Mouse (Mus musculus): Measurements from ENCODE around the gene Myoz1. TPM values are rescaled to one million over a fixed set of nuclear protein-coding genes. Genes with fewer than 3 reads are reported as not detected.

Gene Myoz1
- polyA plus RNA-seq, 1 experiment from 2014 or later = not detected

- H3K4me3 ChIP-seq (ENCODE audit: low read depth, low read length) = no peak overlapping the region
- ATAC-seq = no peak
- no peak overlapping the region for H3K27ac ChIP-seq (ENCODE audit: low read depth, low read length)
- 0 out of 2 replicates have a peak, but pooled peaks cover 5% of the 10 kb centered on the region for H3K27me3 ChIP-seq (replicated peaks; ENCODE audit: control insufficient read depth, insufficient read depth, low read length)
- no peak overlapping the region for H3K9ac ChIP-seq (ENCODE audit: low read depth, low read length)
- no peaks in the 10 kb centered on the region for H3K9me3 ChIP-seq (ENCODE audit: control insufficient read depth)
- no peak for TF ChIP-seq CTCF (IDR thresholded peaks at IDR 0.05; ENCODE audit: low read depth)
- no peak overlapping the region for H3K4me2 ChIP-seq (replicated peaks; ENCODE audit: low read depth)
- peaks cover 8% of the 10 kb centered on the region for H3K4me1 ChIP-seq (replicated peaks; ENCODE audit: control insufficient read depth, insufficient read depth, low read length)
- 57% methylated on average over 3 of the region's 3 CpGs for WGBS
- no peaks in the 10 kb centered on the region for H3K36me3 ChIP-seq (ENCODE audit: control insufficient read depth, insufficient read depth)
These were observed 8.1 kb upstream of the Myoz1 start for GRCm38 (mm10) chr14:20664436-20664835.

- no peak overlapping the region for H3K4me2 ChIP-seq (replicated peaks; ENCODE audit: low read depth)
- 65% methylated on average over 2 of the region's 2 CpGs for WGBS
- H3K27ac ChIP-seq (ENCODE audit: low read depth, low read length) = no peak overlapping the region
- no peaks in the 10 kb centered on the region for H3K36me3 ChIP-seq (ENCODE audit: control insufficient read depth, insufficient read depth)
- H3K27me3 ChIP-seq (replicated peaks; ENCODE audit: control insufficient read depth, insufficient read depth, low read length) = 0 out of 2 replicates have a peak, but pooled peaks cover 5% of the 10 kb centered on the region
- no peaks in the 10 kb centered on the region for H3K9me3 ChIP-seq (ENCODE audit: control insufficient read depth)
- no peak overlapping the region for H3K4me3 ChIP-seq (ENCODE audit: low read depth, low read length)
- H3K9ac ChIP-seq (ENCODE audit: low read depth, low read length) = no peak overlapping the region
- TF ChIP-seq CTCF (IDR thresholded peaks at IDR 0.05; ENCODE audit: low read depth) = no peak
- peaks cover 8% of the 10 kb centered on the region for H3K4me1 ChIP-seq (replicated peaks; ENCODE audit: control insufficient read depth, insufficient read depth, low read length)
- ATAC-seq = no peak
These were observed 7.3 kb upstream of the Myoz1 start for GRCm38 (mm10) chr14:20663601-20664000.

- WGBS = 86% methylated on average over 3 of the region's 3 CpGs
- ATAC-seq = no peak
- H3K4me2 ChIP-seq (replicated peaks; ENCODE audit: low read depth) = no peak overlapping the region
These were observed 6.4 kb upstream of the Myoz1 start for GRCm38 (mm10) chr14:20662740-20663139.

GRCm38 (mm10) chr14:20661661-20662331 lies 5.5 kb upstream of the Myoz1 start:
- Histone ChIP-seq H3K36me3 (ENCODE audit: control insufficient read depth, insufficient read depth) (no peaks in the 10 kb centered on the region), H3K4me3 (ENCODE audit: low read depth, low read length) (peak overlapping the region; percentile 66), H3K27me3 (replicated peaks; ENCODE audit: control insufficient read depth, insufficient read depth, low read length) (0 out of 2 replicates have a peak, but pooled peaks cover 5% of the 10 kb centered on the region), H3K9ac (ENCODE audit: low read depth, low read length) (peak overlapping the region; percentile 68), H3K4me1 (replicated peaks; ENCODE audit: control insufficient read depth, insufficient read depth, low read length) (peaks cover 8% of the 10 kb centered on the region), H3K27ac (ENCODE audit: low read depth, low read length) (peak overlapping the region; percentile 88), H3K9me3 (ENCODE audit: control insufficient read depth) (no peaks in the 10 kb centered on the region), H3K4me2 (replicated peaks; ENCODE audit: low read depth) (peak overlapping the region; percentile 96)
- 30% methylated on average over 16 of the region's 19 CpGs for WGBS
- TF ChIP-seq CTCF (IDR thresholded peaks at IDR 0.05; ENCODE audit: low read depth) = no peak
- peak; percentile 15; the same call in 1 of the 2 replicates for ATAC-seq

More at GRCm38 (mm10) chr14:20662740-20663139, 6.4 kb upstream of the Myoz1 start:
- Histone ChIP-seq H3K27me3 (replicated peaks; ENCODE audit: control insufficient read depth, insufficient read depth, low read length) (0 out of 2 replicates have a peak, but pooled peaks cover 5% of the 10 kb centered on the region), H3K4me1 (replicated peaks; ENCODE audit: control insufficient read depth, insufficient read depth, low read length) (peaks cover 8% of the 10 kb centered on the region), H3K4me3 (ENCODE audit: low read depth, low read length) (no peak overlapping the region), H3K36me3 (ENCODE audit: control insufficient read depth, insufficient read depth) (no peaks in the 10 kb centered on the region), H3K27ac (ENCODE audit: low read depth, low read length) (no peak overlapping the region), H3K9ac (ENCODE audit: low read depth, low read length) (no peak overlapping the region), H3K9me3 (ENCODE audit: control insufficient read depth) (no peaks in the 10 kb centered on the region)
- no peak for TF ChIP-seq CTCF (IDR thresholded peaks at IDR 0.05; ENCODE audit: low read depth)

- peak; percentile 91 for TF ChIP-seq CTCF (IDR thresholded peaks at IDR 0.05; ENCODE audit: low read depth)
- peaks cover 8% of the 10 kb centered on the region for H3K4me1 ChIP-seq (replicated peaks; ENCODE audit: control insufficient read depth, insufficient read depth, low read length)
- H3K9me3 ChIP-seq (ENCODE audit: control insufficient read depth) = no peaks in the 10 kb centered on the region
- peak; percentile 77 for ATAC-seq
- 2% methylated on average over 52 of the region's 52 CpGs for WGBS
- H3K9ac ChIP-seq (ENCODE audit: low read depth, low read length) = peak overlapping the region; percentile 68
- peak overlapping the region; percentile 96 for H3K4me2 ChIP-seq (replicated peaks; ENCODE audit: low read depth)
- H3K27ac ChIP-seq (ENCODE audit: low read depth, low read length) = peak overlapping the region; percentile 88
- 0 out of 2 replicates have a peak, but pooled peaks cover 5% of the 10 kb centered on the region for H3K27me3 ChIP-seq (replicated peaks; ENCODE audit: control insufficient read depth, insufficient read depth, low read length)
- no peaks in the 10 kb centered on the region for H3K36me3 ChIP-seq (ENCODE audit: control insufficient read depth, insufficient read depth)
- H3K4me3 ChIP-seq (ENCODE audit: low read depth, low read length) = peak overlapping the region; percentile 66
These were observed 4.7 kb upstream of the Myoz1 start for GRCm38 (mm10) chr14:20660827-20661660.

- H3K27me3 ChIP-seq (replicated peaks; ENCODE audit: control insufficient read depth, insufficient read depth, low read length) = 0 out of 2 replicates have a peak, but pooled peaks cover 5% of the 10 kb centered on the region
- no peak overlapping the region for H3K4me3 ChIP-seq (ENCODE audit: low read depth, low read length)
- no peak for ATAC-seq
- no peak for TF ChIP-seq CTCF (IDR thresholded peaks at IDR 0.05; ENCODE audit: low read depth)
- H3K27ac ChIP-seq (ENCODE audit: low read depth, low read length) = no peak overlapping the region
- WGBS = 95% methylated on average over 7 of the region's 7 CpGs
- no peak overlapping the region for H3K9ac ChIP-seq (ENCODE audit: low read depth, low read length)
- no peaks in the 10 kb centered on the region for H3K36me3 ChIP-seq (ENCODE audit: control insufficient read depth, insufficient read depth)
- no peak overlapping the region for H3K4me2 ChIP-seq (replicated peaks; ENCODE audit: low read depth)
- H3K9me3 ChIP-seq (ENCODE audit: control insufficient read depth) = no peaks in the 10 kb centered on the region
- H3K4me1 ChIP-seq (replicated peaks; ENCODE audit: control insufficient read depth, insufficient read depth, low read length) = peaks cover 8% of the 10 kb centered on the region
These were observed 3.3 kb upstream of the Myoz1 start for GRCm38 (mm10) chr14:20659687-20660086.
